Mouse (Mus musculus) CH12.LX (cell line): Measurements from ENCODE around the gene Prss16. TPM values are rescaled to one million over a fixed set of nuclear protein-coding genes. Genes with fewer than 3 reads are reported as not detected.

Experiments used
- DNase-seq: peaks from one replicate; pipeline ENCODE4 v3.0.0-alpha.2; 2013; ENCODE audit errors: extremely low read depth
- H3K27ac ChIP-seq: 2 replicates; pipeline ENCODE4 v1.5.1; 2012; ENCODE audit warnings: low read depth, mild to moderate bottlenecking, control low read depth, moderate library complexity; ENCODE audit not compliant: insufficient read depth
- H3K27me3 ChIP-seq: replicated peaks from 2 replicates; pipeline ENCODE3; 2012; ENCODE audit warnings: inconsistent platforms
- H3K36me3 ChIP-seq, 2 experiments: replicated peaks in 1 of 2; 2 replicates each; pipeline versions ENCODE3 to v1.6.1; 2012; ENCODE audit warnings: inconsistent platforms in 1 of 2, low read length in 1 of 2, mild to moderate bottlenecking in 1 of 2, mixed read lengths in 1 of 2, moderate library complexity in 1 of 2; ENCODE audit not compliant: control insufficient read depth in 1 of 2, insufficient read depth in 1 of 2
- H3K4me1 ChIP-seq, 2 experiments: 2 replicates each; pipeline ENCODE4 v1.6.1; 2012; ENCODE audit warnings: inconsistent platforms in 1 of 2, moderate library complexity in 1 of 2; ENCODE audit not compliant: insufficient read depth in 2 of 2, control insufficient read depth in 1 of 2
- H3K4me2 ChIP-seq: 2 replicates; pipeline ENCODE4 v1.6.1; 2012; ENCODE audit warnings: low read depth, mild to moderate bottlenecking, control low read depth; ENCODE audit not compliant: poor library complexity, insufficient read depth, severe bottlenecking
- H3K4me3 ChIP-seq, 3 experiments: fragments of 150-350 bp in 1 of 3; sonication (generic) in 1 of 3; replicated peaks in 1 of 3; 2 replicates each; pipeline versions ENCODE3 to v1.5.1; 2011 to 2012; ENCODE audit warnings: low read depth in 2 of 3, low read length in 2 of 3, mild to moderate bottlenecking in 2 of 3, moderate library complexity in 2 of 3, control low read depth in 1 of 3, improper control_type of control experiment in 1 of 3, inconsistent platforms in 1 of 3, mixed read lengths in 1 of 3; ENCODE audit not compliant: poor library complexity in 1 of 3
- H3K79me2 ChIP-seq: replicated peaks from 2 replicates; pipeline ENCODE4 v1.6.1; 2012; ENCODE audit warnings: mild to moderate bottlenecking, moderate library complexity; ENCODE audit not compliant: control insufficient read depth, poor library complexity, insufficient read depth, severe bottlenecking; ENCODE audit errors: extremely low read depth
- H3K9ac ChIP-seq: 2 replicates; pipeline ENCODE4 v1.6.1; 2012; ENCODE audit warnings: low read depth, mild to moderate bottlenecking, control low read depth, moderate library complexity; ENCODE audit not compliant: insufficient read depth
- H3K9me3 ChIP-seq: replicated peaks from 2 replicates; pipeline ENCODE3; 2012; ENCODE audit warnings: low read length, inconsistent platforms, mixed read lengths
- BHLHE40 ChIP-seq: IDR thresholded peaks from 2 replicates; pipeline ENCODE4 v1.6.1; 2011; ENCODE audit warnings: mild to moderate bottlenecking, low read depth, low read length, improper control_type of control experiment
- CHD1 ChIP-seq: IDR thresholded peaks from 2 replicates; pipeline ENCODE4 v1.6.1; 2012; ENCODE audit warnings: low read depth, low read length, improper control_type of control experiment, inconsistent platforms
- CHD2 ChIP-seq: IDR thresholded peaks from 2 replicates; pipeline ENCODE4 v1.6.1; 2011; ENCODE audit warnings: low read length, improper control_type of control experiment
- CTCF ChIP-seq, 2 experiments: IDR thresholded peaks in 1 of 2; conservative IDR thresholded peaks in 1 of 2; 2 replicates each; pipeline ENCODE4 v1.5.1; 2011 to 2012; ENCODE audit warnings: low read depth in 2 of 2, low read length in 2 of 2, improper control_type of control experiment in 1 of 2, inconsistent platforms in 1 of 2, mild to moderate bottlenecking in 1 of 2, moderate library complexity in 1 of 2
- E2F4 ChIP-seq: IDR thresholded peaks from 2 replicates; pipeline ENCODE4 v1.6.1; 2011; ENCODE audit warnings: low read depth, low read length, improper control_type of control experiment; ENCODE audit not compliant: insufficient replicate concordance
- ELF1 ChIP-seq: IDR thresholded peaks from 2 replicates; pipeline ENCODE4 v1.6.1; 2014; ENCODE audit warnings: low read depth, mild to moderate bottlenecking, inconsistent platforms, low read length, improper control_type of control experiment
- EP300 ChIP-seq: IDR thresholded peaks from 2 replicates; pipeline ENCODE4 v1.6.1; 2011; ENCODE audit warnings: low read length, improper control_type of control experiment
- ETS1 ChIP-seq: conservative IDR thresholded peaks from 2 replicates; pipeline ENCODE4 v1.6.1; 2012; ENCODE audit warnings: low read depth, mild to moderate bottlenecking, inconsistent platforms, low read length, improper control_type of control experiment, moderate library complexity
- GABPA ChIP-seq: IDR thresholded peaks from 2 replicates; pipeline ENCODE4 v1.6.1; 2012; ENCODE audit warnings: low read depth, low read length, improper control_type of control experiment, inconsistent platforms; ENCODE audit not compliant: insufficient replicate concordance
- HCFC1 ChIP-seq: IDR thresholded peaks from 2 replicates; pipeline ENCODE4 v1.6.1; 2012; ENCODE audit warnings: low read depth, mild to moderate bottlenecking, inconsistent platforms, low read length, improper control_type of control experiment
- IRF4 ChIP-seq: IDR thresholded peaks from 2 replicates; pipeline ENCODE4 v1.6.1; 2014; ENCODE audit warnings: low read depth, mild to moderate bottlenecking, inconsistent platforms, low read length, improper control_type of control experiment
- JUN ChIP-seq: IDR thresholded peaks from 2 replicates; pipeline ENCODE4 v1.6.1; 2011; ENCODE audit warnings: low read depth, mild to moderate bottlenecking, low read length, improper control_type of control experiment, moderate library complexity; ENCODE audit not compliant: insufficient read depth
- JUND ChIP-seq: conservative IDR thresholded peaks from 2 replicates; pipeline ENCODE4 v1.6.1; 2011; ENCODE audit warnings: low read depth, low read length, improper control_type of control experiment
- KAT2A ChIP-seq: IDR thresholded peaks from 2 replicates; pipeline ENCODE4 v1.6.1; 2012; ENCODE audit warnings: low read length, improper control_type of control experiment, inconsistent platforms; ENCODE audit not compliant: insufficient replicate concordance
- MAFK ChIP-seq: IDR thresholded peaks from 2 replicates; pipeline ENCODE4 v1.6.1; 2011; ENCODE audit warnings: low read length, improper control_type of control experiment; ENCODE audit not compliant: insufficient replicate concordance
- MAX ChIP-seq: IDR thresholded peaks from 2 replicates; pipeline ENCODE4 v1.6.1; 2011; ENCODE audit warnings: low read length, improper control_type of control experiment
- MAZ ChIP-seq: IDR thresholded peaks from 2 replicates; pipeline ENCODE4 v1.6.1; 2012; ENCODE audit warnings: low read depth, mild to moderate bottlenecking, inconsistent platforms, low read length, improper control_type of control experiment, moderate library complexity
- MEF2A ChIP-seq: IDR thresholded peaks from 2 replicates; pipeline ENCODE4 v1.6.1; 2014; ENCODE audit warnings: low read depth, mild to moderate bottlenecking, inconsistent platforms, low read length, improper control_type of control experiment, borderline replicate concordance
- MXI1 ChIP-seq: IDR thresholded peaks from 2 replicates; pipeline ENCODE4 v1.6.1; 2011; ENCODE audit warnings: mild to moderate bottlenecking, low read depth, low read length, improper control_type of control experiment
- MYC ChIP-seq: IDR thresholded peaks from 2 replicates; pipeline ENCODE4 v1.6.1; 2011; ENCODE audit warnings: low read depth, mild to moderate bottlenecking, improper control_type of control experiment, low read length
- NELFE ChIP-seq: IDR thresholded peaks from 2 replicates; pipeline ENCODE4 v1.6.1; 2011; ENCODE audit warnings: low read depth, low read length, improper control_type of control experiment
- NRF1 ChIP-seq: IDR thresholded peaks from 2 replicates; pipeline ENCODE4 v1.6.1; 2014; ENCODE audit warnings: low read depth, mild to moderate bottlenecking, inconsistent platforms, low read length, improper control_type of control experiment, moderate library complexity
- PAX5 ChIP-seq: IDR thresholded peaks from 2 replicates; pipeline ENCODE4 v1.6.1; 2012; ENCODE audit warnings: low read length, inconsistent platforms, mixed read lengths
- POLR2A ChIP-seq: IDR thresholded peaks from 2 replicates; pipeline ENCODE4 v1.6.1; 2011; ENCODE audit warnings: low read depth, mild to moderate bottlenecking, improper control_type of control experiment, low read length
- POLR2AphosphoS2 ChIP-seq: IDR thresholded peaks from 2 replicates; pipeline ENCODE4 v1.6.1; 2011; ENCODE audit warnings: low read depth, low read length, improper control_type of control experiment
- RAD21 ChIP-seq: IDR thresholded peaks from 2 replicates; pipeline ENCODE4 v1.6.1; 2011; ENCODE audit warnings: low read depth, mild to moderate bottlenecking, low read length, improper control_type of control experiment, moderate library complexity
- RCOR1 ChIP-seq: conservative IDR thresholded peaks from 2 replicates; pipeline ENCODE4 v1.6.1; 2012; ENCODE audit warnings: low read depth, mild to moderate bottlenecking, inconsistent platforms, low read length, improper control_type of control experiment
- SIN3A ChIP-seq: IDR thresholded peaks from 2 replicates; pipeline ENCODE4 v1.6.1; 2012; ENCODE audit warnings: low read length, improper control_type of control experiment, inconsistent platforms
- SMC3 ChIP-seq: IDR thresholded peaks from 2 replicates; pipeline ENCODE4 v1.6.1; 2011; ENCODE audit warnings: low read depth, low read length, improper control_type of control experiment
- TCF12 ChIP-seq: IDR thresholded peaks from 2 replicates; pipeline ENCODE4 v1.6.1; 2014; ENCODE audit warnings: low read depth, mild to moderate bottlenecking, inconsistent platforms, low read length, improper control_type of control experiment
- UBTF ChIP-seq: IDR thresholded peaks from 2 replicates; pipeline ENCODE4 v1.6.1; 2012; ENCODE audit warnings: low read depth, mild to moderate bottlenecking, inconsistent platforms, low read length, improper control_type of control experiment, moderate library complexity
- USF1 ChIP-seq: IDR thresholded peaks from 2 replicates; pipeline ENCODE4 v1.6.1; 2014; ENCODE audit warnings: low read depth, mild to moderate bottlenecking, inconsistent platforms, low read length, improper control_type of control experiment
- USF2 ChIP-seq: conservative IDR thresholded peaks from 2 replicates; pipeline ENCODE4 v1.6.1; 2011; ENCODE audit warnings: low read depth, low read length, improper control_type of control experiment
- ZC3H11A ChIP-seq: IDR thresholded peaks from 2 replicates; pipeline ENCODE4 v1.6.1; 2012; ENCODE audit warnings: low read depth, mild to moderate bottlenecking, inconsistent platforms, low read length, improper control_type of control experiment
- ZKSCAN1 ChIP-seq: IDR thresholded peaks from 2 replicates; pipeline ENCODE4 v1.6.1; 2012; ENCODE audit warnings: low read depth, inconsistent platforms, low read length, improper control_type of control experiment, borderline replicate concordance
- ZMIZ1 ChIP-seq: IDR thresholded peaks from 2 replicates; pipeline ENCODE4 v1.6.1; 2012; ENCODE audit warnings: low read depth, mild to moderate bottlenecking, inconsistent platforms, low read length, improper control_type of control experiment
- ZNF384 ChIP-seq: IDR thresholded peaks from 2 replicates; pipeline ENCODE4 v1.6.1; 2012; ENCODE audit warnings: low read depth, low read length, improper control_type of control experiment, inconsistent platforms
- dilution Hi-C: fragments of 300-500 bp; cut with MboI; formaldehyde crosslinking; loops from 2 replicates; pipeline ENCODE4 v1.14.3; 2020; ENCODE audit warnings: low sequenced_read_pairs; ENCODE audit not compliant: extremely low pct_unique_long_range_greater_than_20kb, extremely low pct_ligation_motif_present
- in situ Hi-C: fragments of 300-500 bp; cut with MboI; formaldehyde crosslinking; loops from 3 replicates; pipeline ENCODE4 v1.14.3; 2019; ENCODE audit warnings: low sequenced_read_pairs, low pct_ligation_motif_present, low pct_unique_long_range_greater_than_20kb, mixed read lengths
- polyA plus RNA-seq: library from polyadenylated mRNA; unstranded; fragments of >175 nt; gene quantifications from 2 replicates; pipeline ENCODE4 v1.2.1, GENCODE M21; 2012; ENCODE audit warnings: low read depth; ENCODE audit not compliant: insufficient read length
- total RNA-seq, 2 experiments: library from RNA; depleted of rRNA; stranded (reverse); fragments of 300-350 nt in 1 of 2; fragments of >200 nt in 1 of 2; gene quantifications; 2 replicates each; pipeline ENCODE4 v1.2.3; 2012 to 2014

The Prss16 gene
- total and polyA plus RNA-seq, 3 experiments = 0.36 to 1.4 (median 0.47) TPM

- Histone ChIP-seq H3K4me2 (peak overlapping the region; percentile 96), H3K4me1 (peaks cover 0 to 3% of the 10 kb centered on the region in 2 experiments; a peak in 1 of 4 replicates), H3K9ac (peak overlapping the region; percentile 45; the same call in 1 of the 2 replicates), H3K9me3 (no peaks in the 10 kb centered on the region), H3K79me2 (no peaks in the 10 kb centered on the region), H3K27me3 (peaks cover 5% of the 10 kb centered on the region), H3K27ac (peak overlapping the region; percentile 1; the same call in 1 of the 2 replicates), H3K36me3 (no peaks in the 10 kb centered on the region), H3K4me3 (peak overlapping the region; percentile 52 to 67 (median 61))
- DNase-seq = peak; percentile 88
- in situ Hi-C loops (loop anchor here (10.0 to 25.0 kb wide), 2 partner anchors 852 to 1736 kb away; partner anchors contain the start of genes Hist1h1a, Hist1h2ab, Hist1h3a and Hist1h3b), dilution Hi-C loops (no loop called here)
- no peak for TF ChIP-seq ZMIZ1
- no peak; the same call in 1 of the 2 replicates for TF ChIP-seq MAX
- no peak for TF ChIP-seq PAX5
- no peak for TF ChIP-seq POLR2A
- TF ChIP-seq ELF1 = peak; percentile 92
- 0 out of 2 replicates have a peak, but pooled peaks have one; percentile 8 for TF ChIP-seq MYC
- no peak for TF ChIP-seq ZKSCAN1
- no peak for TF ChIP-seq MAZ
- peak; percentile 96 for TF ChIP-seq ZNF384
- no peak; the same call in 1 of the 2 replicates for TF ChIP-seq JUN
- no peak for TF ChIP-seq USF1
- TF ChIP-seq UBTF = no peak
- no peak for TF ChIP-seq GABPA
- no peak for TF ChIP-seq CHD2
- TF ChIP-seq E2F4 = no peak
- peak; percentile 55 for TF ChIP-seq ETS1
- no peak; the same call in 1 of the 2 replicates for TF ChIP-seq SIN3A
- TF ChIP-seq NELFE = no peak
- TF ChIP-seq KAT2A = peak; percentile 83
- no peak for TF ChIP-seq CHD1
- TF ChIP-seq RCOR1 = 0 out of 2 replicates have a peak, but pooled peaks have one; percentile 54
- no peak for TF ChIP-seq SMC3
- peak; percentile 47; the same call in 1 of the 2 replicates for TF ChIP-seq TCF12
- no peak for TF ChIP-seq EP300
- no peak for TF ChIP-seq POLR2AphosphoS2
- TF ChIP-seq CTCF (conservative IDR thresholded peaks at IDR 0.05 in 1 of 2, IDR thresholded peaks at IDR 0.05 in 1 of 2; ENCODE audit: low read depth in 2 of 2, low read length in 2 of 2) = no peak
- TF ChIP-seq RAD21 = no peak
- peak; percentile 52; the same call in 1 of the 2 replicates for TF ChIP-seq IRF4
- TF ChIP-seq BHLHE40 = peak; percentile 85
- TF ChIP-seq USF2 = no peak
- no peak; the same call in 1 of the 2 replicates for TF ChIP-seq HCFC1
- no peak for TF ChIP-seq MXI1
- TF ChIP-seq NRF1 = no peak; the same call in 1 of the 2 replicates
- TF ChIP-seq MAFK = peak; percentile 88
- peak; percentile 21; the same call in 1 of the 2 replicates for TF ChIP-seq MEF2A
- TF ChIP-seq JUND = no peak
- no peak for TF ChIP-seq ZC3H11A
These were observed 16.8 kb upstream of the Prss16 start for GRCm38 (mm10) chr13:22026058-22027031.
